Mouse (Mus musculus) right cerebral cortex, postnatal 14 days (tissue): ENCODE data around the gene Hoxd4.

ENCODE experiments used
- DNase-seq: peaks from one replicate; pipeline ENCODE4 v3.0.0; 2022

Hoxd4 gene

DNA sequence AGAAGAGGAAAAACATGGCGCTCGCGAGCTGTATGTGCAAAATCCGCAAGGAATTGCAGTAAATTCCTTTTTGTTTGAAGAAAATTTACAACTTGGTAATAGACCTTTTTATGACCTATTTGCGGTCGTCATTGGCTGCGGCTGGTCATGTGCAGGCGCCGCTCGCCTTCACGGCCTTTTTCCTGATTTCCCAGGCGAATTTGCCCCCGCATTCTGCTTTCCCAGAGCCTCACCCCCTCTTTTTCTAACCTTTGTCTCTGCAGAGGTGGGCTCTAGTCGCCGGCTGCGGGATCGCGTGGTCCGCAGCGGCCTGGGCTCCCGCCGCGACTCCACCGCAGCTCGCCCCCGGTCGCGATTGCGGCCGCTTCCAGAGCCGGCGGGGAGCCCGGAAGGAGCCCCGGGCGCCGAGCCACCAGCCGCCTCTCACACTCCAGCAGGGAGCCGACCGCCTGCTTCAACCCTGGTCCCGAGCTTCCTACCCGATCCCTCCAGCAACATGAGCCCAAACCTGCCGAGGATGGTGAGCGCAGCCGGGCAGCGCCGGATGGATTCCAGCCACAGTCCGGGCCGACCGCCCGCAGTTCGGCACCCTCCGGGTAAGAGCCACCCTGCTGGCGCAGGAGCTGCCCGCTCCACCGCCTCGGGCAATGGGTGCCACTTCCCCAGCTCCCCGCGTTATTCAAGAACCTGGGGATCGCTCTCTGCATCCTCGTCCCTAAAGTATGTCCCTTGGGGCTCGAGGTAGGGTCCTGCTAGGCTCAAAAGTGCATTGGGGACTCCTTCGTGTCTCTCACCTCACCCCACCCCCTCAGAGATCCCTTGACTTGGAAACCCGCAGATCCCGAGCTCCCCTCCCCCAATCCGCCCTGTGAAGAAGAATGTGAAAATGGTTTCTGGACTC is at the start of gene Hoxd4, which contains the start of gene Hoxd3:
Gene Hoxd4, plus strand, starts transcription at position 209 of the 901 bp plus-strand sequence.
Gene Hoxd3, plus strand, starts transcription at position 207 of the 901 bp plus-strand sequence.
- no peak for DNase-seq

DNA sequence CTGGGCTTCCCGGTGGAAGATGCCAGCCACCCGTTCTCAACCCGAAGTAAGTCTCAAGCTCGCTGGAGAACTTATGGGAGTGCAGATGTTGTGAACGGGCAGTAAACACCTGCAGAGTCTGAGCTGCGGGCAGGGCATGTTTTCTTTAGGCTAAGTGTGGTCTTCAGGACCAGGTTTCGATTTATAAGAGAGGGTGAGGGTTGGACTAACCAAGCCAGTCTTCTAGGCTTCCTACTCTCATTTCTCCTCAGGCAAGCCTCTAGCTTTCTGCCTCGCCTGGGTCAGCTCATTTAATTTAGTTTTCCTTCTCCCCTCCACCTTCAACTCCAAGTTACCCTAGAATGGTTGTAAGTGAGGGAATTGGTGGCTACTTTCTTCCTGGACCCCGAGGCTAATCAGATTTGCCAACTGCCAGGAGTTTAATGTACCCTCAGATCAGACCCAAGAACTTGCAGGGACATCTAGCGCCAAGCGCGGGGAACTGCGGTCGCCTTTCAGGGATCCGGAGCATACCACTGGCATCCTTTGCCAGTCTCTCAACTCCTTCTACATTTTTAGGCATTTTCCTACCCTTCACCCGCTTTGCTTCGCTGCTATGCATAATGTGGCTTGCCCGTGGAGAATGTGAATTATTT is 48.3 kb upstream of the Hoxd4 start:
- DNase-seq: peak; percentile 71

DNA sequence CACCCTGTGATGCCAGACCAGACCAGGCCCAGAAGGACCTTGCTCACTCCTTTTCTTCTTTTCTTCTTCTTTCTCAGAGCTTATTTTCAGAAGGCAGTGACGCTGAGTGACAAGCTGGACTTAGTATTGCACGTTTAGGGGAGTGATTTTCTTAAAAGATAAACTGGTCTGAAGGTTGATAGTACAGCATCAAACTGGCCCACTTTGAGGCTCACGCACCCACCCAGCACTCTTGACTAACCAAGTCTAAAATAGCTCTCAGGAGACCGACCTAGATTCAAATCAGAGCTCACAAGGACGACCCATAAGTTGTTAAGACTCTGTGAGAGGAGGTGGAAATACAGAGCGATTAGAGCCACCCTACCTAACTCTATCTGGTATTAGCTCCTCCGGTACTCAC is 45.3 kb upstream of the Hoxd4 start:
- DNase-seq: no peak

DNA sequence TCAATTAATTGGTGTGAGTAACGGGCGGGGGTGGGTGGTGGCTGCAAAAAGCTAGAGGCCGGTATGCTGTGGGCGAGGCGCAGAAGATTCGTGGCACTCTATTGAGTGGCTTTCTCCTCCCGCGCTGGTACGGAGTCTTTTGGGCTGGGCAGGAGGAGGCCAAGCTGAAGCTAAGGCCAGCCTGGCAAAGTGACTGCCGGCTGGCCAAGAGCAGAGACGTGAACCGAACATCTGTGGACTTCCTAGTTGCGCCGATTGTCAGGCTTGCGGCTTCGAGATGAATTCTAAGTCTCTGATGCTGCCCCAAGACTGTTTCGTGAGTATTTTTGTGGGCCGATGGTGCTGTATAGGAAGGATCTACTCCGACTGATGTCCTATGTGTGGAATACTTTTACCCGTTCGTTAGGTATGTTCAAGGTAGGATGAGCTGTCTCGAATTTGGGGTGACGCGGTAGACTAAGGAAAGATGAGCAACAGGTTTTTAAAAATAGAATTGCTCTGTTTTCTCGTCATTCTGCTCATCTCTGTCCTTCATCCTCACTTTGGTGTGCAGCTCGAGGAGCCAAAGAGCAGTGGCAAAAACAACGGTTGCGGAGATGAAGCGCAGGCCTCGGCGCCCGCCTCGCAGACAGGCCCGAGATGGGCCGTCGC is 44.4 kb upstream of the Hoxd4 start:
- no peak for DNase-seq

DNA sequence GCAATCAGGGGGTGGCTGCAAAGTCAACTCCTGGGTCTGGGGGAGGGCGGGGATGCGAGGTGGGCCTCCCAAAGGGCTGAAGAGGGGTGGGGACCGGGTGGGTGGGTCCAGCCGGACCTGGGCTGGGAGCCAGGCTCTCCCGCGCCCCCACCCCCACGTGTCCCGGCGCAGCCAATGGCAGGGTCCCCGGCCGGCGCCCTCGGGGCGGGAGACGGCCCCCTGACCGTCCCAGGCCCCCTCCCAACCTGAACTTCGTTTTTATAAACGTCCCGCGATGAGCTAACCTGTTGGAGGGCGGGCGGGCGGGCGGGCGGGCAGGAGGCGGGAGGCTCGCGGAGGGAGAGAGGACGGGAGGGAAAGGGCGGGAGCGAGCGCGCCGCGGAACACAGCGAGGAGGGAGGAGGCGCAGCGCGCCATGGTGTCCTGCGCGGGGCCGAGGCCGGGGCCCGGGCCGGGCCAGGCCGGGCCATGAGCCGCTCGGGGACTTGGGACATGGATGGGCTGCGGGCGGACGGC is 43.8 kb upstream of the Hoxd4 start, which contains the start of gene Hoxd13:
Gene Hoxd13, plus strand, starts transcription at position 469 of the 516 bp plus-strand sequence.
- no peak for DNase-seq

DNA sequence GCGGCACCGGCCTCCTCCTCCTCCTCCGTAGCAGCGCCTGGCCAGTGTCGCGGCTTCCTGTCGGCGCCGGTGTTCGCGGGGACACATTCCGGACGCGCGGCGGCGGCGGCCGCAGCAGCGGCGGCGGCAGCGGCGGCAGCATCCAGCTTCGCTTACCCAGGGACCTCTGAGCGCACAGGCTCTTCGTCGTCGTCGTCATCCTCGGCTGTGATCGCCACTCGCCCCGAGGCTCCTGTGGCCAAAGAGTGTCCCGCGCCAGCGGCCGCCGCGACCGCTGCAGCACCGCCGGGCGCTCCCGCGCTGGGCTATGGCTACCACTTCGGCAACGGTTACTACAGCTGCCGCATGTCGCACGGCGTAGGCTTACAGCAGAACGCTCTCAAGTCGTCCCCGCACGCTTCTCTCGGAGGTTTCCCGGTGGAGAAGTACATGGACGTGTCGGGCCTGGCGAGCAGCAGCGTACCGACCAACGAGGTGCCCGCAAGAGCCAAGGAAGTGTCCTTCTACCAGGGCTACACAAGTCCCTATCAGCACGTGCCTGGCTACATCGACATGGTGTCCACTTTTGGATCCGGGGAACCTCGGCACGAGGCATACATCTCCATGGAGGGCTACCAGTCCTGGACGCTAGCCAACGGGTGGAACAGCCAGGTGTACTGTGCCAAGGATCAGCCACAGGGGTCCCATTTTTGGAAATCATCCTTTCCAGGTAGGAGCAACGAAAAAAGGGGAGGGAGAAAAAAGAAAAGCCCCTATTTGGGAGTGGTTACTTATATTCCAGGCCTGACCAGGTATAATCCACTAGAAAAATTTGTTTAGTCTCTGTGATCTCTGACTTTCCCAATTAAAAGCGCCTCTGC is 43.1 kb upstream of the Hoxd4 start:
- DNase-seq: no peak

GRCm38 (mm10) chr2:74669230-74669578 is 42.5 kb upstream of the Hoxd4 start:
- DNase-seq: no peak

- no peak for DNase-seq
Observed at GRCm38 (mm10) chr2:74669650-74670235, 42.0 kb upstream of the Hoxd4 start.

- no peak for DNase-seq
Observed at GRCm38 (mm10) chr2:74670632-74671188, 41.0 kb upstream of the Hoxd4 start.

DNA sequence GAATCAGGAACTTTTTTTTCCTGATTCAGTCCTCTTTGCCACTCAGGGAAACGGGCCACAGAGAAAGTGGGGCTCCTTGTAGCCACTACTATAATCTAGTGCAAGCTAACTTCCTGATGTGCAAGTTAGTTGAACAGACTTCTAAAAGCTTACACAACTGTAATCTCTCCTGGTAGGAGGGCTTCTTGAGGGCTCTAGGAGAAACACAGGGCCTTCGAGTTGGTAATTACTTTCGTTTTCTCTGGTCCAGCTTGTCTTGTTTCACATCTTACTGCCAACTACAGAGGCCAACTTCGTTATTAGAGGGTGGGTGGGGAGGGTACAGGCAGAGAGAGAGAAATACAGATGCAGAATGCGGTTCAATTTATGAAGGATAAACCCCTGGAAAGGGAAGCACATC is 39.9 kb upstream of the Hoxd4 start:
- no peak for DNase-seq

DNA sequence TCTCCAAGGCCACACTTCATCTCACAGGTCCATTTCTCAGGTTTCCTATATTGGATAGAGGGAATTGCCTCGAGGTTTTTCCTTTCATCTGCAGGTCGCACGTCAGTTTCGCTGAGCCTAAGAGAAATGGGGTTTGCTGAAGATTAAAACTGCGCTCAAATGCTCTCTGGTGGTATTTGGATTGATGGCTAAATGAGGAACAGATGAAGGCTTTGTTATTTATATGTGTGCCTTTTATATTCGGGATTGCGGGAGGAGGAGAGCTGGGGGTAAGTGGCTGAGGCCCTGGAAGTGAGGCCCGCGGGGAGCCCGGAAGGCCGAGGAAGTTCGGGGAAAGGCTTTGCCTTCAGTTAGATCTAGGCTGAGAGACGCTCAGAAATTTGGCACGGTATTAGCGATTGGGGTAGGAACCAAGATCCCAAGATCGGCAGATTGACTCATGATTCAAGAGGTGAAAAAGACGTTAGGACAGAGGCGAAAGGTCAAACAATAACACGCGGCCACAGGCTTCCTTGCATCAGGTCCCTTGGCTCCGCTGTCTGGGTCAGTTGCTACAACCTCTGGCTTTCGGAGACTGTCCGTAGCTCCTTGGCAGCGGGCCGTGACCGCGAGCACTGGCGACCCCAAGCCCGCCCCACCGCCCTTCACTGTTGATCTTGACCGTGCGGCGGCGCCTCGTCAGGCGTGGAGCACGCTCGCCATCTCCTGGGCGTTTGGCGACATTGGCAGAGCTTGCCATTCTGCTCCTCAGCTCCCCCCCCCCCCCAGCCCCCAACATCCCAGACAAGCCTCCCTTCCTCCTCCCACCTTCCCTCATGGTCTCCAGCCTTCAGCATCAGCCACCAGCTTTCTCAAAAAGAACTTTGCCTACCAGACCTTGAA is 39.0 kb upstream of the Hoxd4 start:
- DNase-seq: peak; percentile 39

GRCm38 (mm10) chr2:74673835-74674425 is 37.8 kb upstream of the Hoxd4 start:
- DNase-seq: no peak

DNA sequence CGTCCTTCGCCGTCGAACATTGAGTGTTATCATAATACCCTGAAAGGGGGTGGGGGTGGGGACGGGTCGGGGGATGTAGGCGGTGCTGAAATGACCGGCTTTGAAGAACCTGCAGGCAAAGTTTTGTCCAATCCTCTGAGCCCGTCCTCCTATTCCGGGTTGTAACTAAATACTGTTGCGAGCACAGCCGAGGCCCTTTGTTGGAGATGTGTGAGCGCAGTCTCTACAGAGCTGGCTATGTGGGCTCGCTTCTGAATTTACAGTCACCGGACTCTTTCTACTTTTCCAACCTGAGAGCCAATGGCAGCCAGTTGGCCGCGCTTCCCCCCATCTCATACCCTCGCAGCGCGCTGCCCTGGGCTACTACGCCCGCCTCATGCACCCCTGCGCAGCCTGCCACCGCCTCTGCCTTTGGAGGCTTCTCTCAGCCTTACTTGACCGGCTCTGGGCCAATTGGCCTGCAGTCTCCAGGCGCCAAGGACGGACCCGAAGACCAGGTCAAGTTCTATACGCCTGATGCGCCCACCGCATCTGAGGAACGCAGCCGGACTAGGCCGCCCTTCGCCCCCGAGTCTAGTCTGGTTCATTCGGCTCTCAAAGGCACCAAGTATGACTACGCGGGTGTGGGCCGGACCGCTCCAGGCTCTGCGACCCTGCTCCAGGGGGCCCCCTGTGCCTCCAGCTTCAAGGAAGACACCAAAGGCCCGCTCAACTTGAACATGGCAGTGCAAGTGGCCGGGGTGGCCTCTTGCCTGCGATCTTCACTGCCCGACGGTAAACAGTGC is 36.7 kb upstream of the Hoxd4 start, which contains the start of gene Hoxd12:
Gene Hoxd12, plus strand, starts transcription at position 133 of the 785 bp plus-strand sequence.
- no peak for DNase-seq

- DNase-seq: no peak
Observed at GRCm38 (mm10) chr2:74675666-74676282, 36.0 kb upstream of the Hoxd4 start.

DNA sequence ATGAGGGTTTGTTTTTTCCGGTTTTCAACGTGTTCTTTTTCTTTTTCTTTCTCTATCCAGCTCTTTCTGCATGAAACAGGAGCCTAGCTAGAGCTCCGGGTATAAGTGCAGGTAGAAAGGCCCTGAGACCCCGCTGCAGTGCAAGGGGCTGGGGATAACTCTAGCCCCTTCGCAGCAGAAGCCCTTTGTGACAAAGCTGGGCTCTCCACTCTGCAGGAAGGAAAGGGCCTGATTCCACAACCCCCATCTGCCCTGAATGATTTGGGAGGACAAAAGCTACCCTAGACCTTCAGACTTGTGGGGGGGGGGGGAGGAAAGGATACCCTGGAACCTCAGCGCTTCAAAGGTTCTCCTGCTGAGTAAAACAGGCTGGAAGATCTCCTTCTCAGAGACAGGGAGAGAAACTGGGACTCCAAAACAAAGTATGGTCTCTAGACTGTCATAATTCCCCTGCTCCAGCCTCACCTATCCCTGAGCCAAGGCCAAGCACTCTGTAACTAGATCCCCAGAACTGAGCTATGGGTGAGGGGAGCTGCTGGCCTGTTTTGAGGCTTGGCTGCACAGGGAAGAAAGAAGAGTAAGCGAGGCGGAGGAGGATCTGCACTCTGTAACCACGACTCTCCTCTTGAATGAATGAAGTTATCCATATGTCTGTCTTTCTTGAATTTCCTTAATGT is 35.2 kb upstream of the Hoxd4 start:
- DNase-seq: no peak

DNA sequence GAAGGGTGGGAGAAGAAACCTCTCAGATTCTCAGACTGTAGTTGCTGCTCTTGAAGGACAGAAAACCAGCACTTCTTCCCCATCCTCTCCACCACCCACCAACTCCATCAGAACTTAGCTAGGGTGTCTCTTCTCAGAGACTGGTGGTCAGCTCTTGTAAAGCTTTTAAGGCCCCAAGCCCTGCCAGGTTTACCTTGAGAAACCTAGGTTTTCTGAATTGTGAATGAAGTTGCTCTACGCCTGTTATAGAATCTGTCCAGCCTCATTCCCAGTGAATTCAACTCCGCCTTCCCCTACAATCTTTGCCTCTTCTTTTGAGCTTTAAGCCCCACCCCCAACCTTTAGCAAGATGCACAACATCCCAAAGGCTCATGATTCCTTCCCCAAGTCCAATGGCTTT is 34.6 kb upstream of the Hoxd4 start:
- DNase-seq: no peak

DNA sequence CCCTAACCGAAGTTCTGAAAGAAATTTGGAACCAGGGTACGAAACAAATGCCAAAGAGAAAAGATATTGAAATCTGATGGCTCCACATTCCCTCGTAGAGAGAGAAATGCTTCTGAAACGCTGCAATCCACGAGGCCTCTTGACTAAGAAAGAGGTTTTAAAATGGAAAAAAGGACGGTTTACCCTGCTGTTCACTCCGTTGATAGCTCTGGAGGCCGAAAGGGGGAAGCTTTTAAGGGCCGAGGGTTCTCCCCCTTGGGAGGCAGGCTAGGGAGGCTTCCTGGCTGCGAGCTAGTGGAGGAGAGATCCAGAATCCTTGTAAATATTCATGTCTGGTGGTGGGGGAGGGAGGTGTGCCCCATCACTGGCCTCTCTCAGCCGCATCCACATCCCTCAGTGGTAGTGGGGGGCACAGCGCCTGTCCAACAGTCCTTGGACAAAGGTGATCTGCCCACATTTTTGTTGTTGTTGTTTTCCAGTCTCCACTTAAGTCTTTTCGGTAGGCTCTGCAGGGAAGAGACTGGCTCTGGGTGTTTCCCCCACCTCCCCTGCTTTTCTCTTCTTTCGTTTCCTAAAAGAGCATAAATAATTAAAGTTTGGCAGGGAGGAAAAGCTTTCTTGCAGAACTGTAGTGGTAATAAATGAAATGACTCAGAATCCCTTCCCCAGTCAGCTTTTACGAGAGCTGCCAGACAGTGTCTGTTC is 32.7 kb upstream of the Hoxd4 start, which contains the start of gene Hoxd11:
Gene Hoxd11, plus strand, starts transcription at position 667 of the 705 bp plus-strand sequence.
- DNase-seq: no peak
